Mouse (Mus musculus) lung, postnatal 0 days (tissue): ENCODE measurements around the gene Tmem258. TPM values are rescaled to one million over a fixed set of nuclear protein-coding genes. Genes with fewer than 3 reads are reported as not detected.

ENCODE experiments used
- ATAC-seq: fragments of 200-750 bp; cut with Nextera tagmentation; 2 replicates; pipeline ENCODE4 v1.8.0; 2017; ENCODE audit warnings: moderate library complexity
- DNase-seq: peaks from one replicate; pipeline ENCODE4 v3.0.0-alpha.2; 2016; ENCODE audit warnings: low spot score
- H3K27ac ChIP-seq: fragments of 300-500 bp; sonication (generic); 2 replicates; pipeline ENCODE4 v1.5.1; 2014; ENCODE audit warnings: antibody characterized with exemption, mild to moderate bottlenecking, low read length, mixed read lengths
- H3K27me3 ChIP-seq: fragments of 300-500 bp; sonication (generic); replicated peaks from 2 replicates; pipeline ENCODE4 v1.6.1; 2014; ENCODE audit warnings: low read length, mixed read lengths; ENCODE audit not compliant: insufficient read depth
- H3K36me3 ChIP-seq: fragments of 300-500 bp; sonication (generic); 2 replicates; pipeline ENCODE4 v1.6.1; 2014; ENCODE audit warnings: low read length, mixed read lengths; ENCODE audit not compliant: insufficient read depth
- H3K4me1 ChIP-seq: fragments of 300-500 bp; sonication (generic); 2 replicates; pipeline ENCODE4 v1.6.1; 2014; ENCODE audit warnings: antibody characterized with exemption, low read depth, low read length, mixed read lengths; ENCODE audit not compliant: insufficient read depth
- H3K4me2 ChIP-seq: fragments of 300-500 bp; sonication (generic); replicated peaks from 2 replicates; pipeline ENCODE4 v1.6.1; 2014; ENCODE audit warnings: low read depth, mild to moderate bottlenecking, low read length, moderate library complexity, mixed read lengths
- H3K4me3 ChIP-seq: fragments of 300-500 bp; sonication (generic); 2 replicates; pipeline ENCODE4 v1.5.1; 2014; ENCODE audit warnings: low read depth, low read length
- H3K9ac ChIP-seq: fragments of 300-500 bp; sonication (generic); replicated peaks from 2 replicates; pipeline ENCODE4 v1.6.1; 2014; ENCODE audit warnings: low read depth, mild to moderate bottlenecking
- H3K9me3 ChIP-seq: fragments of 300-500 bp; sonication (generic); 2 replicates; pipeline ENCODE4 v1.6.1; 2016; ENCODE audit warnings: low read length, mixed read lengths
- CTCF ChIP-seq: IDR thresholded peaks from 2 replicates; pipeline ENCODE4 v1.5.1; 2016; ENCODE audit warnings: antibody characterized with exemption, mild to moderate bottlenecking
- EP300 ChIP-seq: IDR thresholded peaks from 2 replicates; pipeline ENCODE4 v1.6.1; 2016; ENCODE audit warnings: antibody characterized with exemption, mild to moderate bottlenecking, control low read depth
- WGBS: fragments of 180-500 bp; shearing (Covaris S2); extraction: QIAGEN DNeasy Blood & Tissue Kit; methylation state at CpG from one replicate; pipeline ENCODE4 v1.1.7; 2014; 5-methylcytosine and 5-hydroxymethylcytosine counted together
- polyA plus RNA-seq: library from polyadenylated mRNA; unstranded; fragments of >200 nt; fragmentation: Nextera tagmentation; extraction: Ambion mirVana; gene quantifications from 2 replicates; pipeline ENCODE4 v1.2.1, GENCODE M21; 2015

The Tmem258 gene
- polyA plus RNA-seq, 1 experiment from 2014 or later: 394 TPM

- no peak overlapping the region for H3K4me2 ChIP-seq
- H3K36me3 ChIP-seq: peaks cover 18% of the 10 kb centered on the region; the same call in 1 of the 2 replicates
- H3K4me1 ChIP-seq: no peaks in the 10 kb centered on the region
- no peak for ATAC-seq
- no peak overlapping the region for H3K27ac ChIP-seq
- no peak overlapping the region for H3K4me3 ChIP-seq
- no peaks in the 10 kb centered on the region for H3K9me3 ChIP-seq
- H3K27me3 ChIP-seq: no peaks in the 10 kb centered on the region
- TF ChIP-seq CTCF (no peak), EP300 (no peak)
- DNase-seq: no peak
- no peak overlapping the region for H3K9ac ChIP-seq
- WGBS: 88% methylated on average over 4 of the region's 4 CpGs
These were observed 6.7 kb upstream of the Tmem258 start for GRCm38 (mm10) chr19:10197130-10197529.

GRCm38 (mm10) chr19:10198286-10198685, 5.5 kb upstream of the Tmem258 start:
- Histone ChIP-seq H3K27me3 (no peaks in the 10 kb centered on the region), H3K36me3 (peaks cover 18% of the 10 kb centered on the region; the same call in 1 of the 2 replicates), H3K27ac (no peak overlapping the region), H3K9me3 (no peaks in the 10 kb centered on the region), H3K4me1 (0 out of 2 replicates have a peak, but pooled peaks cover 2% of the 10 kb centered on the region), H3K4me3 (no peak overlapping the region), H3K4me2 (no peak overlapping the region), H3K9ac (no peak overlapping the region)
- no peak for TF ChIP-seq CTCF
- no peak for TF ChIP-seq EP300
- WGBS: 65% methylated on average over 2 of the region's 2 CpGs
- no peak for ATAC-seq
- DNase-seq: no peak

- TF ChIP-seq CTCF (peak; percentile 94), EP300 (no peak)
- H3K4me3 ChIP-seq: no peak overlapping the region
- 27% methylated on average over 3 of the region's 3 CpGs for WGBS
- no peak overlapping the region for H3K9ac ChIP-seq
- no peaks in the 10 kb centered on the region for H3K27me3 ChIP-seq
- H3K36me3 ChIP-seq: peaks cover 18% of the 10 kb centered on the region; the same call in 1 of the 2 replicates
- no peak overlapping the region for H3K27ac ChIP-seq
- DNase-seq: peak; percentile 91
- peak; percentile 52 for ATAC-seq
- H3K4me1 ChIP-seq: 0 out of 2 replicates have a peak, but pooled peaks cover 3% of the 10 kb centered on the region
- no peaks in the 10 kb centered on the region for H3K9me3 ChIP-seq
- no peak overlapping the region for H3K4me2 ChIP-seq
These were observed 5.1 kb upstream of the Tmem258 start for GRCm38 (mm10) chr19:10198723-10199122.

GRCm38 (mm10) chr19:10203146-10203847, 517 bp upstream of the Tmem258 start:
- no peak for ATAC-seq

GRCm38 (mm10) chr19:10204616-10205001, 795 bp downstream of the Tmem258 start:
- 0% methylated on average over 5 of the region's 5 CpGs for WGBS
- Histone ChIP-seq H3K27ac (peak overlapping the region; percentile 93), H3K4me3 (peak overlapping the region; percentile 84), H3K27me3 (no peaks in the 10 kb centered on the region), H3K36me3 (peaks cover 35% of the 10 kb centered on the region), H3K9ac (peak overlapping the region; percentile 74), H3K4me1 (0 out of 2 replicates have a peak, but pooled peaks cover 3% of the 10 kb centered on the region), H3K9me3 (no peaks in the 10 kb centered on the region), H3K4me2 (peak overlapping the region; percentile 73)
- DNase-seq: peak; percentile 93
- TF ChIP-seq CTCF: peak; percentile 53
- TF ChIP-seq EP300: peak; percentile 82; the same call in 1 of the 2 replicates
- peak; percentile 69 for ATAC-seq

More at GRCm38 (mm10) chr19:10203146-10203847, 517 bp upstream of the Tmem258 start:
- Histone ChIP-seq H3K9ac (peak overlapping the region; percentile 74), H3K27me3 (no peaks in the 10 kb centered on the region), H3K4me3 (peak overlapping the region; percentile 84), H3K36me3 (peaks cover 28% of the 10 kb centered on the region), H3K9me3 (no peaks in the 10 kb centered on the region), H3K27ac (peak overlapping the region; percentile 93), H3K4me2 (peak overlapping the region; percentile 73), H3K4me1 (0 out of 2 replicates have a peak, but pooled peaks cover 3% of the 10 kb centered on the region)
- no peak for TF ChIP-seq EP300
- no peak for TF ChIP-seq CTCF
- under 1% methylated on average over 23 of the region's 23 CpGs for WGBS
- no peak for DNase-seq

GRCm38 (mm10) chr19:10205051-10205450, 1.2 kb downstream of the Tmem258 start:
- ATAC-seq (peak; percentile 38), DNase-seq (peak; percentile 54)
- Histone ChIP-seq H3K4me1 (0 out of 2 replicates have a peak, but pooled peaks cover 3% of the 10 kb centered on the region), H3K9me3 (no peaks in the 10 kb centered on the region), H3K27ac (peak overlapping the region; percentile 93), H3K4me3 (no peak overlapping the region), H3K9ac (no peak overlapping the region), H3K4me2 (peak overlapping the region; percentile 73; the same call in 1 of the 2 replicates), H3K27me3 (no peaks in the 10 kb centered on the region), H3K36me3 (peaks cover 35% of the 10 kb centered on the region)
- TF ChIP-seq CTCF (peak; percentile 40), EP300 (no peak)
- 47% methylated on average over 6 of the region's 6 CpGs for WGBS
